Mouse (Mus musculus) stomach, embryonic 14.5 days (tissue): ENCODE measurements at regions not wholly inside any gene's neighbourhood (a gene's known extent, or its start where the extent isn't known, plus 50 kb on each side); places are given as distances from the start of the nearest gene placed in this dataset.

Experiments used
- ATAC-seq: fragments of 200-750 bp; cut with Nextera tagmentation; 2 replicates; pipeline ENCODE4 v1.8.0; 2017; ENCODE audit warnings: low read depth, moderate TSS enrichment; ENCODE audit not compliant: insufficient number of reproducible peaks, insufficient read depth, low FRiP score
- H3K27ac ChIP-seq: fragments of 300-500 bp; sonication (generic); 2 replicates; pipeline ENCODE4 v1.5.1; 2014; ENCODE audit warnings: mild to moderate bottlenecking, low read length, moderate library complexity, mixed read lengths
- H3K27me3 ChIP-seq: fragments of 300-500 bp; sonication (generic); 2 replicates; pipeline ENCODE4 v1.6.1; 2014; ENCODE audit warnings: low read length, control low read depth, mixed read lengths; ENCODE audit not compliant: control insufficient read depth, insufficient read depth
- H3K36me3 ChIP-seq: fragments of 300-500 bp; sonication (generic); 2 replicates; pipeline ENCODE4 v1.6.1; 2014; ENCODE audit warnings: mild to moderate bottlenecking, control low read depth, low read length, moderate library complexity, mixed read lengths; ENCODE audit not compliant: control insufficient read depth, insufficient read depth
- H3K4me1 ChIP-seq: fragments of 300-500 bp; sonication (generic); 2 replicates; pipeline ENCODE4 v1.6.1; 2014; ENCODE audit warnings: low read length, control low read depth, mixed read lengths; ENCODE audit not compliant: control insufficient read depth, insufficient read depth
- H3K4me2 ChIP-seq: fragments of 300-500 bp; sonication (generic); replicated peaks from 2 replicates; pipeline ENCODE4 v1.6.1; 2014; ENCODE audit warnings: low read depth, low read length, control low read depth
- H3K4me3 ChIP-seq: fragments of 300-500 bp; sonication (generic); 2 replicates; pipeline ENCODE4 v1.5.1; 2014; ENCODE audit warnings: low read depth, low read length, control low read depth
- H3K9ac ChIP-seq: fragments of 300-500 bp; sonication (generic); replicated peaks from 2 replicates; pipeline ENCODE4 v1.6.1; 2014; ENCODE audit warnings: low read depth, mild to moderate bottlenecking, control low read depth, low read length, moderate library complexity, mixed read lengths
- H3K9me3 ChIP-seq: fragments of 300-500 bp; sonication (generic); 2 replicates; pipeline ENCODE4 v1.6.1; 2016; ENCODE audit warnings: low read depth, low read length, control low read depth; ENCODE audit not compliant: control insufficient read depth
- WGBS: fragments of 180-500 bp; shearing (Covaris S2); extraction: QIAGEN DNeasy Blood & Tissue Kit; methylation state at CpG from one replicate; pipeline ENCODE4 v1.1.7; 2014; 5-methylcytosine and 5-hydroxymethylcytosine counted together

GRCm38 (mm10) chr2:174901801-174902200, 108.2 kb upstream of the Gm14444 start:
- Histone ChIP-seq H3K27ac (no peak overlapping the region), H3K36me3 (no peaks in the 10 kb centered on the region), H3K9me3 (no peaks in the 10 kb centered on the region), H3K4me2 (no peak overlapping the region), H3K9ac (no peak overlapping the region), H3K27me3 (no peaks in the 10 kb centered on the region), H3K4me1 (no peaks in the 10 kb centered on the region), H3K4me3 (no peak overlapping the region)
- 91% methylated on average over 16 of the region's 16 CpGs for WGBS
- no peak for ATAC-seq

- no peaks in the 10 kb centered on the region for H3K27me3 ChIP-seq
- no peak for ATAC-seq
- H3K4me3 ChIP-seq: no peak overlapping the region
- WGBS: 53% methylated on average over 7 of the region's 7 CpGs
- no peaks in the 10 kb centered on the region for H3K9me3 ChIP-seq
- peak overlapping the region; percentile 2; the same call in 1 of the 2 replicates for H3K27ac ChIP-seq
- H3K9ac ChIP-seq: no peak overlapping the region
- H3K4me1 ChIP-seq: no peaks in the 10 kb centered on the region
- no peak overlapping the region for H3K4me2 ChIP-seq
- H3K36me3 ChIP-seq: no peaks in the 10 kb centered on the region
These were observed 106.4 kb upstream of the Gm14444 start for GRCm38 (mm10) chr2:174903627-174904026.

GRCm38 (mm10) chr2:174905865-174906639, 104.0 kb upstream of the Gm14444 start:
- no peaks in the 10 kb centered on the region for H3K4me1 ChIP-seq
- H3K9me3 ChIP-seq: no peaks in the 10 kb centered on the region
- no peak overlapping the region for H3K27ac ChIP-seq
- no peak overlapping the region for H3K4me2 ChIP-seq
- no peak overlapping the region for H3K9ac ChIP-seq
- H3K27me3 ChIP-seq: no peaks in the 10 kb centered on the region
- 43% methylated on average over 6 of the region's 6 CpGs for WGBS
- H3K36me3 ChIP-seq: no peaks in the 10 kb centered on the region
- no peak overlapping the region for H3K4me3 ChIP-seq
- ATAC-seq: 0 out of 2 replicates have a peak, but pooled peaks have one; percentile 8

- H3K36me3 ChIP-seq: no peaks in the 10 kb centered on the region
- no peaks in the 10 kb centered on the region for H3K9me3 ChIP-seq
- peak overlapping the region; percentile 19 for H3K4me2 ChIP-seq
- H3K4me1 ChIP-seq: no peaks in the 10 kb centered on the region
- H3K9ac ChIP-seq: no peak overlapping the region
- H3K27me3 ChIP-seq: no peaks in the 10 kb centered on the region
- WGBS: 18% methylated on average over 10 of the region's 10 CpGs
- H3K27ac ChIP-seq: no peak overlapping the region
- H3K4me3 ChIP-seq: no peak overlapping the region
- peak; percentile 64; the same call in 1 of the 2 replicates for ATAC-seq
These were observed 92.7 kb upstream of the Gm14444 start for GRCm38 (mm10) chr2:174917146-174917905.

- no peaks in the 10 kb centered on the region for H3K36me3 ChIP-seq
- H3K4me3 ChIP-seq: no peak overlapping the region
- WGBS: 14% methylated on average over 5 of the region's 5 CpGs
- H3K9ac ChIP-seq: no peak overlapping the region
- H3K9me3 ChIP-seq: no peaks in the 10 kb centered on the region
- H3K4me1 ChIP-seq: no peaks in the 10 kb centered on the region
- ATAC-seq: no peak
- no peak overlapping the region for H3K27ac ChIP-seq
- H3K4me2 ChIP-seq: no peak overlapping the region
- H3K27me3 ChIP-seq: no peaks in the 10 kb centered on the region
These were observed 92.1 kb upstream of the Gm14444 start for GRCm38 (mm10) chr2:174917975-174918374.

GRCm38 (mm10) chr2:174922208-174922607, 87.8 kb upstream of the Gm14444 start:
- H3K9me3 ChIP-seq: no peaks in the 10 kb centered on the region
- H3K27me3 ChIP-seq: no peaks in the 10 kb centered on the region
- no peak overlapping the region for H3K27ac ChIP-seq
- no peak overlapping the region for H3K4me2 ChIP-seq
- no peaks in the 10 kb centered on the region for H3K36me3 ChIP-seq
- H3K4me3 ChIP-seq: no peak overlapping the region
- H3K9ac ChIP-seq: no peak overlapping the region
- WGBS: 54% methylated on average over 4 of the region's 4 CpGs
- ATAC-seq: no peak
- H3K4me1 ChIP-seq: no peaks in the 10 kb centered on the region

GRCm38 (mm10) chr2:174929718-174930117, 80.3 kb upstream of the Gm14444 start:
- H3K36me3 ChIP-seq: no peaks in the 10 kb centered on the region
- no peaks in the 10 kb centered on the region for H3K27me3 ChIP-seq
- H3K4me2 ChIP-seq: no peak overlapping the region
- H3K9ac ChIP-seq: no peak overlapping the region
- no peaks in the 10 kb centered on the region for H3K4me1 ChIP-seq
- no peak overlapping the region for H3K4me3 ChIP-seq
- 61% methylated on average over 2 of the region's 2 CpGs for WGBS
- no peak for ATAC-seq
- H3K9me3 ChIP-seq: no peaks in the 10 kb centered on the region
- no peak overlapping the region for H3K27ac ChIP-seq

- no peak overlapping the region for H3K27ac ChIP-seq
- H3K36me3 ChIP-seq: no peaks in the 10 kb centered on the region
- no peak overlapping the region for H3K4me3 ChIP-seq
- H3K4me1 ChIP-seq: no peaks in the 10 kb centered on the region
- no peaks in the 10 kb centered on the region for H3K27me3 ChIP-seq
- ATAC-seq: peak; percentile 47
- WGBS: 34% methylated on average over 20 of the region's 20 CpGs
- H3K4me2 ChIP-seq: no peak overlapping the region; the same call in 1 of the 2 replicates
- H3K9me3 ChIP-seq: no peaks in the 10 kb centered on the region
- H3K9ac ChIP-seq: no peak overlapping the region
These were observed 77.7 kb upstream of the Gm14444 start for GRCm38 (mm10) chr2:174932137-174933012.
